Mouse (Mus musculus) adrenal gland, adult (tissue): ENCODE results near the gene H2afb1.
"Not testable (repeated sequence)": the region's sequence is repeated elsewhere in the genome, so short reads cannot be mapped to it uniquely, and the experiment has no call there.

ENCODE experiments used
- DNase-seq, 2 experiments: peaks; one replicate each; pipeline ENCODE4 v3.0.0; 2022 to 2023; ENCODE audit warnings: low spot score in 1 of 2; ENCODE audit not compliant: inconsistent age in 2 of 2

H2afb1 gene

GRCm38 (mm10) chrX:117014457-117014856 lies at the start of gene H2afb1:
TSS of gene H2afb1 (plus strand) at chrX:117014757.
- not testable (repeated sequence) for DNase-seq

- no peak for DNase-seq
These were observed 21.5 kb downstream of the H2afb1 start for GRCm38 (mm10) chrX:117036085-117036484.
